Mouse (Mus musculus) bone marrow macrophage, adult 2 months (primary cell): ENCODE data around the gene Pttg1ip.

Experiments
- CTCF ChIP-seq: IDR thresholded peaks from 2 replicates; pipeline ENCODE4 v1.5.1; 2012; ENCODE audit warnings: low read depth, mild to moderate bottlenecking, low read length, moderate library complexity
- POLR2A ChIP-seq: IDR thresholded peaks from 2 replicates; pipeline ENCODE4 v1.6.1; 2012; ENCODE audit warnings: mild to moderate bottlenecking, low read depth, low read length, borderline replicate concordance

DNA sequence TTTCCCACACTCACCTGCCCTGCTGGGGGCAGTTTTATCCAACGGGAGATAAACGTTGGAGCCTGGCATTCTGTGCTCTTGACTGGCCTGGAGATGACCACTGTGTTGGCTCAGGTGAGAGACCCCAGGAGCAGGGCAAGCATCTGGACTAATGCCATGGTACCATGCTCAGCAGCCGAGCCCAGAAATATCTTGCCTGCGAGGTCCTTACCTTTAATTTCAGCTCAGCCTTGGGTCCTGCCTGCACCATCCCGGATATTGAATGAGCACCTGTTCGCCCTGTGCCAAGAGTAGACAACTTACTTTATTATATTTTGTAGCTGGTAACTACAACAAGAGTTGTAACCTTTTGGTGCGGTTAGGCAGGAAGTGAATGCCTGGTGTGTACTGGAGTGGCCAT is 25.3 kb downstream of the Pttg1ip start:
- TF ChIP-seq CTCF (no peak), POLR2A (no peak)
